Mouse (Mus musculus): ENCODE measurements around the gene Trim41. TPM values are rescaled to one million over a fixed set of nuclear protein-coding genes. Genes with fewer than 3 reads are reported as not detected.

The Trim41 gene
- polyA plus RNA-seq (2014; fragmentation: Nextera tagmentation; extraction: Ambion mirVana): 5.1 and 5.6 TPM in 2 replicates

GRCm38 (mm10) chr11:48816800-48817665, at the start of gene Trim41:
Gene Trim41 (minus strand): TSS chr11:48817353.
- peak; percentile 97 for ATAC-seq (ENCODE audit: low read depth)
- H3K4me1 ChIP-seq (ENCODE audit: control insufficient read depth, insufficient read depth, low read length): peaks cover 20% of the 10 kb centered on the region
- H3K9me3 ChIP-seq (ENCODE audit: control insufficient read depth, low read length): no peaks in the 10 kb centered on the region
- H3K4me3 ChIP-seq (ENCODE audit: low read depth, low read length): peak within 1 kb of the TSS; percentile 52
- H3K4me2 ChIP-seq (ENCODE audit: low read depth, low read length): peak within 1 kb of the TSS; percentile 76
- no peaks in the 10 kb centered on the region for H3K27me3 ChIP-seq (ENCODE audit: control insufficient read depth, insufficient read depth, low read length)
- H3K27ac ChIP-seq (ENCODE audit: low read depth, low read length): peak within 1 kb of the TSS; percentile 90
- 0% methylated on average over 65 of the region's 77 CpGs for WGBS
- H3K9ac ChIP-seq (replicated peaks; ENCODE audit: low read depth, low read length): peak within 1 kb of the TSS; percentile 86
- H3K36me3 ChIP-seq (ENCODE audit: control insufficient read depth, insufficient read depth, low read length): no peaks in the 10 kb centered on the region

- ATAC-seq (ENCODE audit: low read depth): no peak
- Histone ChIP-seq H3K4me3 (ENCODE audit: low read depth, low read length) (no peak overlapping the region), H3K4me1 (ENCODE audit: control insufficient read depth, insufficient read depth, low read length) (no peaks in the 10 kb centered on the region; the same call in 1 of the 2 replicates), H3K36me3 (ENCODE audit: control insufficient read depth, insufficient read depth, low read length) (no peaks in the 10 kb centered on the region), H3K27ac (ENCODE audit: low read depth, low read length) (no peak overlapping the region), H3K27me3 (ENCODE audit: control insufficient read depth, insufficient read depth, low read length) (no peaks in the 10 kb centered on the region), H3K9me3 (ENCODE audit: control insufficient read depth, low read length) (no peaks in the 10 kb centered on the region), H3K4me2 (ENCODE audit: low read depth, low read length) (no peak overlapping the region), H3K9ac (replicated peaks; ENCODE audit: low read depth, low read length) (no peak overlapping the region)
- WGBS: 95% methylated on average over 9 of the region's 9 CpGs
These were observed 49.3 kb upstream of the Trim41 start for GRCm38 (mm10) chr11:48866481-48866880.

- H3K4me2 ChIP-seq (ENCODE audit: low read depth, low read length): no peak overlapping the region
- no peak overlapping the region for H3K9ac ChIP-seq (replicated peaks; ENCODE audit: low read depth, low read length)
- no peak overlapping the region for H3K27ac ChIP-seq (ENCODE audit: low read depth, low read length)
- H3K4me1 ChIP-seq (ENCODE audit: control insufficient read depth, insufficient read depth, low read length): no peaks in the 10 kb centered on the region
- H3K9me3 ChIP-seq (ENCODE audit: control insufficient read depth, low read length): no peaks in the 10 kb centered on the region
- H3K36me3 ChIP-seq (ENCODE audit: control insufficient read depth, insufficient read depth, low read length): no peaks in the 10 kb centered on the region
- WGBS: 92% methylated on average over 3 of the region's 3 CpGs
- no peak for ATAC-seq (ENCODE audit: low read depth)
- H3K27me3 ChIP-seq (ENCODE audit: control insufficient read depth, insufficient read depth, low read length): no peaks in the 10 kb centered on the region
- H3K4me3 ChIP-seq (ENCODE audit: low read depth, low read length): no peak overlapping the region
These were observed 46.7 kb upstream of the Trim41 start for GRCm38 (mm10) chr11:48863808-48864207.

- Histone ChIP-seq H3K4me2 (ENCODE audit: low read depth, low read length) (no peak overlapping the region), H3K9me3 (ENCODE audit: control insufficient read depth, low read length) (no peaks in the 10 kb centered on the region), H3K27ac (ENCODE audit: low read depth, low read length) (no peak overlapping the region), H3K4me3 (ENCODE audit: low read depth, low read length) (no peak overlapping the region), H3K4me1 (ENCODE audit: control insufficient read depth, insufficient read depth, low read length) (peaks cover 5% of the 10 kb centered on the region; the same call in 1 of the 2 replicates), H3K36me3 (ENCODE audit: control insufficient read depth, insufficient read depth, low read length) (no peaks in the 10 kb centered on the region), H3K27me3 (ENCODE audit: control insufficient read depth, insufficient read depth, low read length) (no peaks in the 10 kb centered on the region; the same call in 1 of the 2 replicates), H3K9ac (replicated peaks; ENCODE audit: low read depth, low read length) (no peak overlapping the region)
- 76% methylated on average over 1 of the region's 1 CpGs for WGBS
- ATAC-seq (ENCODE audit: low read depth): no peak
These were observed 45.7 kb upstream of the Trim41 start for GRCm38 (mm10) chr11:48862784-48863319.

- peak overlapping the region; percentile 32 for H3K4me3 ChIP-seq (ENCODE audit: low read depth, low read length)
- no peak overlapping the region for H3K9ac ChIP-seq (replicated peaks; ENCODE audit: low read depth, low read length)
- peaks cover 17% of the 10 kb centered on the region for H3K4me1 ChIP-seq (ENCODE audit: control insufficient read depth, insufficient read depth, low read length)
- no peaks in the 10 kb centered on the region for H3K36me3 ChIP-seq (ENCODE audit: control insufficient read depth, insufficient read depth, low read length)
- no peak overlapping the region for H3K27ac ChIP-seq (ENCODE audit: low read depth, low read length)
- no peaks in the 10 kb centered on the region; the same call in 1 of the 2 replicates for H3K27me3 ChIP-seq (ENCODE audit: control insufficient read depth, insufficient read depth, low read length)
- no peaks in the 10 kb centered on the region for H3K9me3 ChIP-seq (ENCODE audit: control insufficient read depth, low read length)
- 0% methylated on average over 6 of the region's 6 CpGs for WGBS
- H3K4me2 ChIP-seq (ENCODE audit: low read depth, low read length): peak overlapping the region; percentile 60
- ATAC-seq (ENCODE audit: low read depth): no peak
These were observed 41.9 kb upstream of the Trim41 start for GRCm38 (mm10) chr11:48859014-48859413.

GRCm38 (mm10) chr11:48853474-48854180, 36.5 kb upstream of the Trim41 start:
- Histone ChIP-seq H3K27me3 (ENCODE audit: control insufficient read depth, insufficient read depth, low read length) (no peaks in the 10 kb centered on the region; the same call in 1 of the 2 replicates), H3K27ac (ENCODE audit: low read depth, low read length) (no peak overlapping the region), H3K36me3 (ENCODE audit: control insufficient read depth, insufficient read depth, low read length) (no peaks in the 10 kb centered on the region), H3K9me3 (ENCODE audit: control insufficient read depth, low read length) (no peaks in the 10 kb centered on the region), H3K4me2 (ENCODE audit: low read depth, low read length) (peak overlapping the region; percentile 74), H3K9ac (replicated peaks; ENCODE audit: low read depth, low read length) (peak overlapping the region; percentile 37), H3K4me1 (ENCODE audit: control insufficient read depth, insufficient read depth, low read length) (peaks cover 19% of the 10 kb centered on the region), H3K4me3 (ENCODE audit: low read depth, low read length) (peak overlapping the region; percentile 54)
- WGBS: 1% methylated on average over 31 of the region's 31 CpGs
- peak; percentile 76 for ATAC-seq (ENCODE audit: low read depth)

GRCm38 (mm10) chr11:48852624-48853473, 35.7 kb upstream of the Trim41 start:
- Histone ChIP-seq H3K9ac (replicated peaks; ENCODE audit: low read depth, low read length) (peak overlapping the region; percentile 37), H3K36me3 (ENCODE audit: control insufficient read depth, insufficient read depth, low read length) (no peaks in the 10 kb centered on the region), H3K27me3 (ENCODE audit: control insufficient read depth, insufficient read depth, low read length) (no peaks in the 10 kb centered on the region), H3K27ac (ENCODE audit: low read depth, low read length) (no peak overlapping the region), H3K4me3 (ENCODE audit: low read depth, low read length) (peak overlapping the region; percentile 54), H3K4me2 (ENCODE audit: low read depth, low read length) (peak overlapping the region; percentile 74), H3K9me3 (ENCODE audit: control insufficient read depth, low read length) (no peaks in the 10 kb centered on the region), H3K4me1 (ENCODE audit: control insufficient read depth, insufficient read depth, low read length) (peaks cover 14% of the 10 kb centered on the region)
- 9% methylated on average over 23 of the region's 23 CpGs for WGBS
- peak; percentile 36 for ATAC-seq (ENCODE audit: low read depth)

- H3K27me3 ChIP-seq (ENCODE audit: control insufficient read depth, insufficient read depth, low read length): no peaks in the 10 kb centered on the region
- H3K4me1 ChIP-seq (ENCODE audit: control insufficient read depth, insufficient read depth, low read length): peaks cover 14% of the 10 kb centered on the region
- no peaks in the 10 kb centered on the region for H3K36me3 ChIP-seq (ENCODE audit: control insufficient read depth, insufficient read depth, low read length)
- peak overlapping the region; percentile 74; the same call in 1 of the 2 replicates for H3K4me2 ChIP-seq (ENCODE audit: low read depth, low read length)
- no peak overlapping the region for H3K27ac ChIP-seq (ENCODE audit: low read depth, low read length)
- H3K9ac ChIP-seq (replicated peaks; ENCODE audit: low read depth, low read length): no peak overlapping the region; the same call in 1 of the 2 replicates
- WGBS: 85% methylated on average over 4 of the region's 4 CpGs
- peak overlapping the region; percentile 54 for H3K4me3 ChIP-seq (ENCODE audit: low read depth, low read length)
- ATAC-seq (ENCODE audit: low read depth): no peak
- H3K9me3 ChIP-seq (ENCODE audit: control insufficient read depth, low read length): no peaks in the 10 kb centered on the region
These were observed 35.0 kb upstream of the Trim41 start for GRCm38 (mm10) chr11:48852190-48852589.

All from neural tube, embryonic 14.5 days (tissue).